ENCODE assay signal across 9 mouse cellular contexts in genomic region chr13:28416887-28417286, GRCm38 (mm10).
DNase-seq lines count a peak whose midpoint lies in the region; ATAC-seq and TF ChIP-seq lines count a peak whose summit lies in the region.
"Had no signal": no experiment of that assay in that cellular context is flagged by ENCODE, and none has a peak within 500 bp of the region (broad histone marks: within the 10 kb centered on the region; RNA-seq: fewer than 3 reads in every experiment).

No protein-coding gene starts in this region.

- H3K36me3 ChIP-seq in kidney, embryonic 16.5 days (ENCODE audit: insufficient read depth, low read length) = no peaks in the 10 kb centered on the region
- no peaks in the 10 kb centered on the region for H3K36me3 ChIP-seq in hindbrain, embryonic 10.5 days
- H3K36me3 ChIP-seq: G1E had no signal

- intact Hi-C loops in left cerebral cortex, postnatal 4 days (cut with DNase I) = loop anchor here (2.0 to 10.0 kb wide), 3 partner anchors 378 to 1420 kb away; no protein-coding TSS in a partner anchor

- 34% methylated on average over 8 of the region's 8 CpGs for WGBS in kidney, embryonic 16.5 days
- WGBS in hindbrain, embryonic 10.5 days = 32% methylated on average over 8 of the region's 8 CpGs

- DNase-seq in kidney, adult 9 months = no peak
- DNase-seq in hindbrain, embryonic 10.5 days (ENCODE audit: low spot score) = peak; percentile 37
- DNase-seq in left cerebral cortex, postnatal 4 days = peak; percentile 28
- DNase-seq in retina, postnatal 7 days (ENCODE audit: low read depth, low spot score) = peak; percentile 28
- DNase-seq in B cell, adult 2 months = no peak
- DNase-seq in spleen, postnatal 14 days (ENCODE audit: low spot score in 2 of 2) = no peak

- TF ChIP-seq POLR2A in cortical plate, adult 2 months (IDR thresholded peaks at IDR 0.05; ENCODE audit: extremely low read depth, insufficient read depth, low read length) = no peak

- H3K9ac ChIP-seq in kidney, embryonic 16.5 days (replicated peaks; ENCODE audit: low read length) = 0 out of 2 replicates have a peak overlapping the region, but pooled peaks have one; percentile 26

- TF ChIP-seq CTCF in cortical plate, adult 2 months (IDR thresholded peaks at IDR 0.05; ENCODE audit: extremely low read depth, insufficient read depth, low read length) = no peak

- H3K4me3 ChIP-seq in kidney, embryonic 16.5 days (ENCODE audit: low read length) = peak overlapping the region; percentile 33
- peak overlapping the region; percentile 94 for H3K4me3 ChIP-seq in cortical plate, adult 2 months (ENCODE audit: insufficient read depth, low read length)
- peak overlapping the region; percentile 32 for H3K4me3 ChIP-seq in hindbrain, embryonic 10.5 days

- H3K9me3 ChIP-seq in kidney, embryonic 16.5 days (ENCODE audit: low read length) = no peaks in the 10 kb centered on the region
- no peaks in the 10 kb centered on the region for H3K9me3 ChIP-seq in hindbrain, embryonic 10.5 days
- H3K9me3 ChIP-seq: G1E had no signal

- H3K4me2 ChIP-seq in kidney, embryonic 16.5 days (replicated peaks; ENCODE audit: low read depth, low read length) = peak overlapping the region; percentile 53

- H3K27me3 ChIP-seq in kidney, embryonic 16.5 days (ENCODE audit: insufficient read depth, low read length) = no peaks in the 10 kb centered on the region
- H3K27me3 ChIP-seq in hindbrain, embryonic 10.5 days (ENCODE audit: insufficient read depth, poor library complexity, severe bottlenecking) = no peaks in the 10 kb centered on the region

- no peak for ATAC-seq in kidney, embryonic 16.5 days (ENCODE audit: low FRiP score, low TSS enrichment)

- peaks cover 42% of the 10 kb centered on the region for H3K4me1 ChIP-seq in kidney, embryonic 16.5 days (ENCODE audit: insufficient read depth, low read length)
- no peaks in the 10 kb centered on the region; the same call in 1 of the 2 replicates for H3K4me1 ChIP-seq in cortical plate, adult 2 months (ENCODE audit: control insufficient read depth, insufficient read depth, low read length)
- H3K4me1 ChIP-seq in hindbrain, embryonic 10.5 days (replicated peaks) = peaks cover 62% of the 10 kb centered on the region

- H3K27ac ChIP-seq in kidney, embryonic 16.5 days (ENCODE audit: low read length) = peak overlapping the region; percentile 97
- H3K27ac ChIP-seq in cortical plate, adult 2 months (ENCODE audit: insufficient read depth, low read length) = peak overlapping the region; percentile 68; the same call in 1 of the 2 replicates
- H3K27ac ChIP-seq in hindbrain, embryonic 10.5 days = peak overlapping the region; percentile 91

Comparison
In these comparisons a context has a peak if more than half of its experiments do, and no peak if none do; other contexts are left out.
1. H3K4me3 ChIP-seq: peak in every context shown above with its lines; median percentile 94 in cortical plate, adult 2 months; 33 in kidney, embryonic 16.5 days; 32 in hindbrain, embryonic 10.5 days.
2. DNase-seq: peak in hindbrain, embryonic 10.5 days (single experiment), left cerebral cortex, postnatal 4 days (single experiment) and retina, postnatal 7 days (single experiment); none in kidney, adult 9 months (single experiment), B cell, adult 2 months (0 of 2) and spleen, postnatal 14 days (0 of 2).
3. Peak in every context shown above with its lines, with median percentiles within 50 percentile points of each other: H3K27ac ChIP-seq.